In genomic region chr7:143395113-143395563, GRCm38 (mm10) we compare ENCODE assay signal across 10 mouse cellular contexts.
A peak's percentile ranks its signal among the peaks of the same experiment; 100 is the strongest.
DNase-seq lines count a peak whose midpoint lies in the region; ATAC-seq and TF ChIP-seq lines count a peak whose summit lies in the region.
"Had no signal": no experiment of that assay in that cellular context is flagged by ENCODE, and none has a peak within 500 bp of the region (broad histone marks: within the 10 kb centered on the region; RNA-seq: fewer than 3 reads in every experiment).

No protein-coding gene starts in this region.

- no peak overlapping the region for H3K9ac ChIP-seq in limb, embryonic 14.5 days (ENCODE audit: low read depth, low read length, severe bottlenecking)
- H3K9ac ChIP-seq in stomach, embryonic 16.5 days (ENCODE audit: low read length), result no peak overlapping the region
- H3K9ac ChIP-seq in forebrain, postnatal 0 days, result no peak overlapping the region
- H3K9ac ChIP-seq: hindbrain, embryonic 12.5 days had no signal

- TF ChIP-seq CTCF in lung, adult 2 months (IDR thresholded peaks at IDR 0.05; ENCODE audit: insufficient read depth, low read length), result no peak
- TF ChIP-seq CTCF in forebrain, postnatal 0 days (IDR thresholded peaks at IDR 0.05; ENCODE audit: low read depth), result no peak

- 53% methylated on average over 9 of the region's 9 CpGs for WGBS in lung, adult 2 months
- 56% methylated on average over 9 of the region's 9 CpGs for WGBS in limb, embryonic 14.5 days
- WGBS in stomach, embryonic 16.5 days, result 26% methylated on average over 9 of the region's 9 CpGs
- WGBS in forebrain, postnatal 0 days, result 83% methylated on average over 9 of the region's 9 CpGs

- no peak overlapping the region for H3K4me3 ChIP-seq in lung, adult 2 months (replicated peaks; ENCODE audit: extremely low read depth, low read depth, low read length)
- no peak overlapping the region for H3K4me3 ChIP-seq in limb, embryonic 14.5 days (replicated peaks; ENCODE audit: low read length)
- H3K4me3 ChIP-seq in stomach, embryonic 16.5 days (replicated peaks; ENCODE audit: low read length), result no peak overlapping the region
- H3K4me3 ChIP-seq in forebrain, postnatal 0 days (ENCODE audit: low read depth, low read length), result no peak overlapping the region
- H3K4me3 ChIP-seq: hindbrain, embryonic 12.5 days; midbrain, embryonic 10.5 days had no signal

- no peaks in the 10 kb centered on the region for H3K27me3 ChIP-seq in limb, embryonic 14.5 days (ENCODE audit: control insufficient read depth, insufficient read depth, low read length)
- no peaks in the 10 kb centered on the region for H3K27me3 ChIP-seq in stomach, embryonic 16.5 days (ENCODE audit: control insufficient read depth, insufficient read depth, low read length)
- no peaks in the 10 kb centered on the region for H3K27me3 ChIP-seq in forebrain, postnatal 0 days (ENCODE audit: insufficient read depth, low read length)
- H3K27me3 ChIP-seq: hindbrain, embryonic 12.5 days had no signal

- H3K36me3 ChIP-seq in limb, embryonic 14.5 days (ENCODE audit: control insufficient read depth, insufficient read depth, low read length), result no peaks in the 10 kb centered on the region
- no peaks in the 10 kb centered on the region for H3K36me3 ChIP-seq in stomach, embryonic 16.5 days (ENCODE audit: control insufficient read depth, insufficient read depth, low read length)
- no peaks in the 10 kb centered on the region for H3K36me3 ChIP-seq in forebrain, postnatal 0 days (ENCODE audit: insufficient read depth)
- H3K36me3 ChIP-seq: hindbrain, embryonic 12.5 days; midbrain, embryonic 10.5 days had no signal

- DNase-seq in lung, adult 18-20 months, result peak; percentile 30 to 46
- DNase-seq in lung, adult 2 months, result no peak
- peak; percentile 38 to 39 for DNase-seq in heart, postnatal 14 days
- no peak for DNase-seq in limb, embryonic 14.5 days (ENCODE audit: low spot score)
- no peak for DNase-seq in forebrain, postnatal 0 days
- no peak for DNase-seq in spleen, postnatal 14 days (ENCODE audit: low spot score in 2 of 2)
- no peak for DNase-seq in layer of hippocampus, adult 9-11 months

- TF ChIP-seq POLR2A in lung, adult 2 months (IDR thresholded peaks at IDR 0.05; ENCODE audit: borderline replicate concordance, extremely low read depth, low read depth, low read length), result no peak
- TF ChIP-seq POLR2A in limb, embryonic 14.5 days (IDR thresholded peaks at IDR 0.05; ENCODE audit: borderline replicate concordance, extremely low read depth, insufficient read depth, insufficient read length), result no peak

- H3K9me3 ChIP-seq in limb, embryonic 14.5 days (ENCODE audit: control insufficient read depth, low read length), result peaks cover 4% of the 10 kb centered on the region
- no peaks in the 10 kb centered on the region for H3K9me3 ChIP-seq in stomach, embryonic 16.5 days (replicated peaks; ENCODE audit: control insufficient read depth, low read length)
- 0 out of 2 replicates have a peak, but pooled peaks cover 4% of the 10 kb centered on the region for H3K9me3 ChIP-seq in forebrain, postnatal 0 days (ENCODE audit: low read length)
- H3K9me3 ChIP-seq: midbrain, embryonic 10.5 days had no signal

- intact Hi-C loops in heart, postnatal 14 days (cut with DNase I), result no loop called here

- no peaks in the 10 kb centered on the region for H3K4me1 ChIP-seq in lung, adult 2 months (ENCODE audit: control insufficient read depth, insufficient read depth, low read length)
- H3K4me1 ChIP-seq in limb, embryonic 14.5 days (ENCODE audit: control insufficient read depth, insufficient read depth, low read length), result peaks cover 17% of the 10 kb centered on the region
- H3K4me1 ChIP-seq in stomach, embryonic 16.5 days (ENCODE audit: control insufficient read depth, insufficient read depth, low read length), result peaks cover 14% of the 10 kb centered on the region
- no peaks in the 10 kb centered on the region for H3K4me1 ChIP-seq in forebrain, postnatal 0 days (ENCODE audit: insufficient read depth)

- 0 out of 2 replicates have a peak, but pooled peaks have one; percentile 47 for ATAC-seq in limb, embryonic 14.5 days (ENCODE audit: low FRiP score, low read depth)
- ATAC-seq in stomach, embryonic 16.5 days (ENCODE audit: insufficient read depth, low FRiP score), result peak; percentile 91
- no peak for ATAC-seq in forebrain, postnatal 0 days

- H3K27ac ChIP-seq in limb, embryonic 14.5 days (replicated peaks; ENCODE audit: low read depth, low read length), result no peak overlapping the region
- peak overlapping the region; percentile 74; the same call in 1 of the 2 replicates for H3K27ac ChIP-seq in stomach, embryonic 16.5 days (ENCODE audit: low read length)
- H3K27ac ChIP-seq in forebrain, postnatal 0 days (ENCODE audit: low read depth, low read length), result no peak overlapping the region
- H3K27ac ChIP-seq: hindbrain, embryonic 12.5 days; midbrain, embryonic 10.5 days had no signal

- no peak overlapping the region for H3K4me2 ChIP-seq in limb, embryonic 14.5 days (replicated peaks; ENCODE audit: low read depth, low read length, severe bottlenecking)
- H3K4me2 ChIP-seq in stomach, embryonic 16.5 days (ENCODE audit: low read depth, low read length), result no peak overlapping the region
- H3K4me2 ChIP-seq in forebrain, postnatal 0 days (ENCODE audit: low read depth), result no peak overlapping the region
- H3K4me2 ChIP-seq: hindbrain, embryonic 12.5 days had no signal

Comparison
In these comparisons a context has a peak if more than half of its experiments do, and no peak if none do; other contexts are left out.
1. DNase-seq: peak in lung, adult 18-20 months (2 of 2) and heart, postnatal 14 days (2 of 2); none in lung, adult 2 months (single experiment), limb, embryonic 14.5 days (single experiment), forebrain, postnatal 0 days (single experiment), spleen, postnatal 14 days (0 of 2) and layer of hippocampus, adult 9-11 months (single experiment).